Mouse (Mus musculus): Measurements from ENCODE around the gene Grm7. TPM values are rescaled to one million over a fixed set of nuclear protein-coding genes. Genes with fewer than 3 reads are reported as not detected.

Gene Grm7
- 0.28 TPM for polyA plus RNA-seq (2012; fragmentation: generic; extraction: Trizol)

DNA sequence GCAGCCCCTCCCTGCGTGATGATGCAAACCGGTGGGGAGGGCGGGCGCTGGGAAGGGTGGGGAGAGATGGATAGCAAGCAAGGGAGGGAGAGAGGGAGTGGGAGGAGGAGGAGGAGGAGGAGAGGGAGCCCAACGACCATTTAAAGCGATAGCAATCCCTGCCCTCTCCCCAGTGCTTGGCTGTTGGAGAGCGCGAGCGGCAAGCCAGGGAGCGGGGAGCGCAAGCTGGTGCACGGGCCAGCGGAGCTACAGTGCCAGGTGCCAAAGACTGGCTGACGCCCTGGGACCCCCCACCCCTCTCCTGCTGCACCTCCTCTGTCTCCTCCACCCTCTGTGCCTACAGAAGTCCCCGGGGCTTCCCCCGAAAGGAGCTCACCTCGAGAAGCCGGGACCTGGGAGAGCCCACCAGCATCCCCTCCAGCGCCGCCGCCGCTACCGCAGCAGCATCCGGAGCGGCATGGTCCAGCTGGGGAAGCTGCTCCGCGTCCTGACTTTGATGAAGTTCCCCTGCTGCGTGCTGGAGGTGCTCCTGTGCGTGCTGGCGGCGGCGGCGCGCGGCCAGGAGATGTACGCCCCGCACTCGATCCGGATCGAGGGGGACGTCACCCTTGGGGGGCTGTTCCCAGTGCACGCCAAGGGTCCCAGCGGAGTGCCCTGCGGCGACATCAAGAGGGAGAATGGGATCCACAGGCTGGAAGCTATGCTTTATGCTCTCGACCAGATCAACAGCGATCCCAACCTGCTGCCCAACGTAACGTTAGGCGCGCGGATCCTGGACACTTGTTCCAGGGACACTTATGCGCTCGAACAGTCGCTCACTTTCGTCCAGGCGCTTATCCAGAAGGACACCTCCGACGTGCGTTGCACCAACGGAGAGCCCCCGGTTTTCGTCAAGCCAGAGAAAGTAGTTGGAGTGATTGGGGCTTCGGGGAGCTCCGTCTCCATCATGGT, at the start of gene Grm7:
Gene Grm7, plus strand, starts transcription at position 171 of the 951 bp plus-strand sequence.
- Histone ChIP-seq H3ac (ENCODE audit: control insufficient read depth, insufficient read length) (no peak within 1 kb of the TSS), H3K36me3 (ENCODE audit: control insufficient read depth, insufficient read depth) (no peaks in the 10 kb centered on the region), H3K27me3 (ENCODE audit: control insufficient read depth, insufficient read depth, insufficient read length) (no peaks in the 10 kb centered on the region), H3K79me2 (ENCODE audit: control insufficient read depth, insufficient read depth) (no peaks in the 10 kb centered on the region), H3K4me3 (peak within 1 kb of the TSS; percentile 22), H3K4me2 (ENCODE audit: low read depth) (peak within 1 kb of the TSS; percentile 60)
- TF ChIP-seq E2F4 (IDR thresholded peaks at IDR 0.05; ENCODE audit: insufficient read depth) (no peak), MYOG (IDR thresholded peaks at IDR 0.05; ENCODE audit: control insufficient read depth in 1 of 3, insufficient read depth in 1 of 3, insufficient read length in 2 of 3, low read depth in 2 of 3) (no peak), POLR2A (IDR thresholded peaks at IDR 0.05; ENCODE audit: insufficient read length, low read depth) (peak; percentile 38)

DNA sequence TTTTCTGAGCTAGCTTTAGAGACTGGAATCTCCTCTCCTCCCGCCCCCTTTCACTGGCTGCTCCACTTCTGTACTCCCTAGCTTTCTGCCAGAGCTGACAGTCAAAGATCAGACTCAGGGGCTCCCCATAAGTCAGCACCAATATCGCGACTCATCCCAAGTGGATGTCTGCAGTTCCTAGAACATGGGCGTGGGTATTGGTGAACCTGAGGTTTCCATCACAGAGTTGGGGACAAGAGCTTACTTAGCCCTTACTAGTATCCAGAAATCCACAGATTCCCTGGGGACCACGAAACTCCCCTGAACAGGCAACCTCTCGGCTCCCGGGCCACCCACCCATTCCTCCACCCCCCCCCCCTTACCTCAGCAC, 355 bp upstream of the Grm7 start:
- H3K27me3 ChIP-seq (ENCODE audit: control insufficient read depth, insufficient read depth, insufficient read length): no peaks in the 10 kb centered on the region
- no peaks in the 10 kb centered on the region for H3K79me2 ChIP-seq (ENCODE audit: control insufficient read depth, insufficient read depth)
- no peaks in the 10 kb centered on the region for H3K36me3 ChIP-seq (ENCODE audit: control insufficient read depth, insufficient read depth)
- TF ChIP-seq MYOG (IDR thresholded peaks at IDR 0.05; ENCODE audit: control insufficient read depth in 1 of 3, insufficient read depth in 1 of 3, insufficient read length in 2 of 3, low read depth in 2 of 3) (no peak), MYOD1 (IDR thresholded peaks at IDR 0.05; ENCODE audit: control insufficient read depth in 1 of 3, insufficient read length in 2 of 3, low read depth in 2 of 3) (no peak), USF1 (IDR thresholded peaks at IDR 0.05; ENCODE audit: low read depth) (no peak), REST (IDR thresholded peaks at IDR 0.05; ENCODE audit: insufficient read depth, insufficient read length) (no peak), POLR2A (IDR thresholded peaks at IDR 0.05; ENCODE audit: insufficient read length, low read depth) (no peak), E2F4 (IDR thresholded peaks at IDR 0.05; ENCODE audit: insufficient read depth) (no peak), MAX (IDR thresholded peaks at IDR 0.05; ENCODE audit: low read depth) (no peak), CEBPB (IDR thresholded peaks at IDR 0.05; ENCODE audit: insufficient read depth, poor library complexity, severe bottlenecking) (no peak), SRF (IDR thresholded peaks at IDR 0.05; ENCODE audit: control insufficient read depth, insufficient read length, low read depth) (no peak), TCF12 (IDR thresholded peaks at IDR 0.05; ENCODE audit: insufficient read depth, poor library complexity, severe bottlenecking) (no peak), POLR2AphosphoS2 (IDR thresholded peaks at IDR 0.05; ENCODE audit: insufficient read length, low read depth) (no peak), TCF3 (IDR thresholded peaks at IDR 0.05; ENCODE audit: insufficient read length, low read depth) (no peak)
- H3K4me3 ChIP-seq: peak overlapping the region; percentile 22
- no peak overlapping the region for H3ac ChIP-seq (ENCODE audit: control insufficient read depth, insufficient read length)
- peak overlapping the region; percentile 39 for H3K4me2 ChIP-seq (ENCODE audit: low read depth)

GRCm38 (mm10) chr6:110646901-110647300, 1.5 kb downstream of the Grm7 start:
- TF ChIP-seq POLR2AphosphoS2 (IDR thresholded peaks at IDR 0.05; ENCODE audit: insufficient read length, low read depth) (no peak), SRF (IDR thresholded peaks at IDR 0.05; ENCODE audit: control insufficient read depth, insufficient read length, low read depth) (no peak), POLR2A (IDR thresholded peaks at IDR 0.05; ENCODE audit: insufficient read length, low read depth) (no peak), CEBPB (IDR thresholded peaks at IDR 0.05; ENCODE audit: insufficient read depth, poor library complexity, severe bottlenecking) (no peak)
- H3ac ChIP-seq (ENCODE audit: control insufficient read depth, insufficient read length): no peak overlapping the region
- H3K27me3 ChIP-seq (ENCODE audit: control insufficient read depth, insufficient read depth, insufficient read length): no peaks in the 10 kb centered on the region
- no peaks in the 10 kb centered on the region for H3K36me3 ChIP-seq (ENCODE audit: control insufficient read depth, insufficient read depth)
- H3K4me2 ChIP-seq (ENCODE audit: low read depth): peak overlapping the region; percentile 60
- peak overlapping the region; percentile 22 for H3K4me3 ChIP-seq
- H3K79me2 ChIP-seq (ENCODE audit: control insufficient read depth, insufficient read depth): no peaks in the 10 kb centered on the region

- no peaks in the 10 kb centered on the region for H3K36me3 ChIP-seq (ENCODE audit: control insufficient read depth, insufficient read depth)
- no peak overlapping the region for H3K4me3 ChIP-seq
- H3K27me3 ChIP-seq (ENCODE audit: control insufficient read depth, insufficient read depth, insufficient read length): no peaks in the 10 kb centered on the region
- no peak overlapping the region for H3ac ChIP-seq (ENCODE audit: control insufficient read depth, insufficient read length)
- no peaks in the 10 kb centered on the region for H3K79me2 ChIP-seq (ENCODE audit: control insufficient read depth, insufficient read depth)
- TF ChIP-seq E2F4 (IDR thresholded peaks at IDR 0.05; ENCODE audit: insufficient read depth) (no peak), MAX (IDR thresholded peaks at IDR 0.05; ENCODE audit: low read depth) (no peak), REST (IDR thresholded peaks at IDR 0.05; ENCODE audit: insufficient read depth, insufficient read length) (no peak), MYOD1 (IDR thresholded peaks at IDR 0.05; ENCODE audit: control insufficient read depth in 1 of 3, insufficient read length in 2 of 3, low read depth in 2 of 3) (no peak), POLR2AphosphoS2 (IDR thresholded peaks at IDR 0.05; ENCODE audit: insufficient read length, low read depth) (no peak), POLR2A (IDR thresholded peaks at IDR 0.05; ENCODE audit: insufficient read length, low read depth) (no peak), CEBPB (IDR thresholded peaks at IDR 0.05; ENCODE audit: insufficient read depth, poor library complexity, severe bottlenecking) (no peak), TCF3 (IDR thresholded peaks at IDR 0.05; ENCODE audit: insufficient read length, low read depth) (no peak), USF1 (IDR thresholded peaks at IDR 0.05; ENCODE audit: low read depth) (no peak), SRF (IDR thresholded peaks at IDR 0.05; ENCODE audit: control insufficient read depth, insufficient read length, low read depth) (no peak), TCF12 (IDR thresholded peaks at IDR 0.05; ENCODE audit: insufficient read depth, poor library complexity, severe bottlenecking) (no peak), MYOG (IDR thresholded peaks at IDR 0.05; ENCODE audit: control insufficient read depth in 1 of 3, insufficient read depth in 1 of 3, insufficient read length in 2 of 3, low read depth in 2 of 3) (no peak)
- no peak overlapping the region for H3K4me2 ChIP-seq (ENCODE audit: low read depth)
These were observed 3.8 kb downstream of the Grm7 start for GRCm38 (mm10) chr6:110649227-110649626.
